Mouse (Mus musculus) activated CD4-positive, CD25-positive, alpha-beta regulatory T cell, adult 9 weeks (primary cell): Measurements from ENCODE around the gene Zfp808. TPM values are rescaled to one million over a fixed set of nuclear protein-coding genes. Genes with fewer than 3 reads are reported as not detected.

Experiments
- polyA plus RNA-seq: library from polyadenylated mRNA; unstranded; fragments of 100-300 nt; shearing (Covaris generic); gene quantifications from one replicate; pipeline ENCODE4 v1.2.1, GENCODE M21; 2017

The Zfp808 gene
- polyA plus RNA-seq: 6.4 TPM

DNA sequence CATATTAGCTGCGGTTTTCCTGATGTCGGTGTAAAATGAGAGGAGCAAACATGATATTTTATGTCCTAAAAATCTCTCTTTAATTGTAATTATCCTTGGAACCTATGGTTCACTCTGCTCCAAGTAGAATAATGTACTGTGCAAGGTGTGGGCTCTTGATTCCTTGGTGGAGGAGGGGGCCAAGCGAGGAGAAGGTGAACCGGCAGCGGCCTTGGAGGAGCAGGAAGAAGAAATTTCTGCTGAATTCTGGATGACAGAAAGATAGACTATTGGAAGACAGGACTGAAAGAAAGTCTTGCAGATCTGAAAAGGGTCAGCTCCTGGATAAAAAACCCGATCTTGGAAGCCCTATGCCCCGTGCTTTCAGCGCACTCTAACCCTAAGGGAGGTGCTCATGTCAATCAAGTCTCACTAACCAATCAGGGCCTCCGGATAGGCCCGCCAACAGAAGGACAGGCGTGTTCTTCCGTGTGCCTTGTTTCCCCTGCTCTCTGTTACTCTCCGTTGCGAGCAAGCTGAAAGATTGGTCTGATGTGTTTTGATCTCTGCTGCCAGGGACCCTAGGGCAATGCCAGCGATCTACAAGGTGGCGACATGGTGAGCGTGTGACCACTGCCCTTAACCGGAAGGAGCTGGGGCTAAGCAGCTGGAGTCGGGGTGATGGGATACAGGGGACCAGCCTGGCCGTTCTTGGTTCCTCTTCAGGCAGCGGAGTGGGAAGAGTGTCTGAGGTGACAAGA, at the start of gene Zfp808:
Gene Zfp808, plus strand, starts transcription at position 455 of the 740 bp plus-strand sequence.

